Mouse (Mus musculus): ENCODE results near the gene Padi1. TPM values are rescaled to one million over a fixed set of nuclear protein-coding genes. Genes with fewer than 3 reads are reported as not detected.
A peak's percentile ranks its signal among the peaks of the same experiment; 100 is the strongest.

Padi1 gene
- polyA plus RNA-seq, 1 experiment, result 0.06 TPM

DNA sequence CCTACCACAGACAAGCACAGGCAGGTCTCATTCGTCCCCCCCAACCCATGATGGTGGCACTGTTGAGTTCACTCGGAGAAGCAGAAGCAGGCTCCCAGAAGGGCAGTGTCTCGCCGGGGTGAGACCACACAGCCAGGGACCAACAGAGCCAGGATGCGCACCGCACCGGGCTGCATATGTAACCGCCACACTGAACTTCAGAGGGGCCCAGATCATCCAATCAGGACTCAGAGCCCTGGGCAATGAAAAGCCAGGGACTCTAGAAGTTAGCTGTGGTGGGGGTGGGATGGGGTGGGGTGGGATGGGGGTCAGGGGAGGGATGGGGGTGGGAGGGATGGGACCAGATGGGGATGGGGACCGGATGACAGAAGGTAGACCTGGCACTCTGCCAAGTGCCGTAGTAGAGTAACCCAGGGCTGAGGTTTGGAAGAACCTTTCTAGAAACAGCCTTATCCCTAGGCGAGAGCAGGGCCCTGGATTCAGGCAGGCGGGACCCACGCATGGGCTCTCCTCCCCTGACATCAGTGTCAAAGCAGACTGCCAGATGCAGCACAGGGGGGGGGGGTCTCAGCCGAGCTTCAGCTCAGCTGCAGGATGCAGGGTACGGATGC, 1.8 kb downstream of the Padi1 start:
- H3K4me3 ChIP-seq, result no peak overlapping the region
- no peak overlapping the region for H3ac ChIP-seq (ENCODE audit: control insufficient read depth, insufficient read length)
- H3K79me2 ChIP-seq (ENCODE audit: control insufficient read depth, insufficient read depth), result no peaks in the 10 kb centered on the region
- no peaks in the 10 kb centered on the region for H3K36me3 ChIP-seq (ENCODE audit: control insufficient read depth, insufficient read depth)
- TF ChIP-seq MYOD1 (IDR thresholded peaks at IDR 0.05; ENCODE audit: control insufficient read depth in 1 of 3, insufficient read length in 2 of 3, low read depth in 2 of 3), result no peak
- no peaks in the 10 kb centered on the region for H3K27me3 ChIP-seq (ENCODE audit: control insufficient read depth, insufficient read depth, insufficient read length)
- H3K4me2 ChIP-seq (ENCODE audit: low read depth), result no peak overlapping the region

DNA sequence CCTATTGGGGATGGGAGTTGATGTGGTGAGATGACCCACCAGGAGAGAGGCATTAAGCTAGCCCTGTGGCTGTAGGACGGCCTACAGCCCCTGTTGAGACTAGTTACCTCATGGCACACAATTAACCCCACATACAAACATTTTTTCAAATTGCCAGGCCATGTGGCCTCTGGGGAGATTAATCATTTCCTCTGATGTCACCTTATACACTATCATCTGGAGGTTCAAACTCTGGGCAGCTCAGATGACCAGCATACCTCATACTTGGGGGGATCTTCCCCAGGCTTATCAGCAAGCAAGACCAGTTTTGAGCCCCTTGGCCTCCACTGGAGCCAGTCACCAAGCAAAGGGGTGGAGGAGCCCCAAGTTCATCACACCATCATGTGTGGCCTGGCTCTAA, 2.7 kb downstream of the Padi1 start:
- Histone ChIP-seq H3K27me3 (ENCODE audit: control insufficient read depth, insufficient read depth, insufficient read length) (no peaks in the 10 kb centered on the region), H3K4me2 (ENCODE audit: low read depth) (no peak overlapping the region), H3K79me2 (ENCODE audit: control insufficient read depth, insufficient read depth) (no peaks in the 10 kb centered on the region), H3ac (ENCODE audit: control insufficient read depth, insufficient read length) (no peak overlapping the region), H3K4me3 (no peak overlapping the region), H3K36me3 (ENCODE audit: control insufficient read depth, insufficient read depth) (no peaks in the 10 kb centered on the region)
- TF ChIP-seq E2F4 (IDR thresholded peaks at IDR 0.05; ENCODE audit: insufficient read depth), result no peak
- TF ChIP-seq MAX (IDR thresholded peaks at IDR 0.05; ENCODE audit: low read depth), result no peak
- no peak for TF ChIP-seq USF1 (IDR thresholded peaks at IDR 0.05; ENCODE audit: low read depth)
- no peak for TF ChIP-seq TCF12 (IDR thresholded peaks at IDR 0.05; ENCODE audit: insufficient read depth, poor library complexity, severe bottlenecking)
- TF ChIP-seq MYOG (IDR thresholded peaks at IDR 0.05; ENCODE audit: control insufficient read depth in 1 of 3, insufficient read depth in 1 of 3, insufficient read length in 2 of 3, low read depth in 2 of 3), result no peak
- no peak for TF ChIP-seq TCF3 (IDR thresholded peaks at IDR 0.05; ENCODE audit: insufficient read length, low read depth)
- no peak for TF ChIP-seq POLR2A (IDR thresholded peaks at IDR 0.05; ENCODE audit: insufficient read length, low read depth)
- TF ChIP-seq CEBPB (IDR thresholded peaks at IDR 0.05; ENCODE audit: insufficient read depth, poor library complexity, severe bottlenecking), result no peak
- TF ChIP-seq MYOD1 (IDR thresholded peaks at IDR 0.05; ENCODE audit: control insufficient read depth in 1 of 3, insufficient read length in 2 of 3, low read depth in 2 of 3), result no peak
- TF ChIP-seq POLR2AphosphoS2 (IDR thresholded peaks at IDR 0.05; ENCODE audit: insufficient read length, low read depth), result no peak
- TF ChIP-seq REST (IDR thresholded peaks at IDR 0.05; ENCODE audit: insufficient read depth, insufficient read length), result no peak
- TF ChIP-seq SRF (IDR thresholded peaks at IDR 0.05; ENCODE audit: control insufficient read depth, insufficient read length, low read depth), result no peak

DNA sequence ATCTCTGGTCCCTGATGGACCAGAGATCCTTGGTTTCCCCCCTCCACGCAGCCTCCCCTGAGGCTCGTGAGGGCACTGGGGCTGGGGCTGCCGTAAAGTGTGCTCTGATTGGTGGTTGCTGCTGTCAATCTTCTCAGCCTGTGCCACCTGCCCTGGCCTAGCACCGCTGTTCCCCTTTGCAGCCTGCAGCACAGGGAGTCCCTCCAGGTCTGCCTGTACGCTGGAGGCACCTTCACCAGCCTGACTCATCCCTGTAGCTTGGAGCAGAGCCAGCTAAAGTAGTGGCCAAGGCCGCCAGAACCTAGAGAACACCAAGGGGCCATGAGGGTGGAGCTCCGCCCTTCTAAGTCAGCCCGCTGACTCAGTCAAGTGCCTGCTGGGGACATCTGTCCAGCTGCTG, 7.7 kb downstream of the Padi1 start:
- no peak overlapping the region for H3K4me2 ChIP-seq (ENCODE audit: low read depth)
- H3ac ChIP-seq (ENCODE audit: control insufficient read depth, insufficient read length), result no peak overlapping the region
- H3K27me3 ChIP-seq (ENCODE audit: control insufficient read depth, insufficient read depth, insufficient read length), result no peaks in the 10 kb centered on the region
- no peaks in the 10 kb centered on the region for H3K36me3 ChIP-seq (ENCODE audit: control insufficient read depth, insufficient read depth)
- H3K4me3 ChIP-seq, result no peak overlapping the region
- H3K79me2 ChIP-seq (ENCODE audit: control insufficient read depth, insufficient read depth), result no peaks in the 10 kb centered on the region
- TF ChIP-seq MYOD1 (IDR thresholded peaks at IDR 0.05; ENCODE audit: control insufficient read depth in 1 of 3, insufficient read length in 2 of 3, low read depth in 2 of 3) (peak in 1 of 3 experiments; percentile 15), TCF12 (IDR thresholded peaks at IDR 0.05; ENCODE audit: insufficient read depth, poor library complexity, severe bottlenecking) (no peak), POLR2AphosphoS2 (IDR thresholded peaks at IDR 0.05; ENCODE audit: insufficient read length, low read depth) (no peak), POLR2A (IDR thresholded peaks at IDR 0.05; ENCODE audit: insufficient read length, low read depth) (no peak), MAX (IDR thresholded peaks at IDR 0.05; ENCODE audit: low read depth) (no peak)

DNA sequence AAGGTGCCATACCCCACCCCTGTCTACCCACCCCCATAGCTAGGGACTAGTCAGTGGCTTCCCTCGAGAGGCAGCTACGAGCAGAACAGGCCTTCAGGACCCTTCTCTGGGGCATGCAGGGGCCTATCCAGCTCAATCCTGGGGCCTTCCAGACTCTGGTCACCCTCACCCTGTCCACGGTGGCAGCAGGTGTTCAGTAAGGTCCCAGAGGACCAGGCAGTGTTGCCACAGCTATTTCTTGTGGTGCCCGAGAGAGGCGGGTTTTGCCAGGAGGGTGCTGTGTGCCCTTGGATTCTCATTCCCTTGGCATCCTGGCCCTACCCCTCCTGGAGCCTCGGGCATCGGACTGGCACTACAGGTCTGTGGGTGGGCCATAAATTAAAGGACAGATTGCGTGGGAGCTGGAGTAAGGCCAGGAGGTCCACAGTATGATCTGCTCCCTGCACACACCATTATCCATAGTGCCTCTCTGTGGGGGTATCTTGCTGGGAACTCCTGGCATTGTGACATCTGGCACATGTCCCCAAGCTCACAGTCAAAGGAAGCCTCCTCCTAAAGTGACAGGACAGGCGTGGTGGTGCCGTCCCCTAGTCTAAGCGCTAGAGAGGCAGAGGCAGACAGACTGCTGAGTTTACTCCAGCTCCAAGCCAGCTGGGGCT, 9.2 kb downstream of the Padi1 start:
- Histone ChIP-seq H3K4me2 (ENCODE audit: low read depth) (no peak overlapping the region), H3K36me3 (ENCODE audit: control insufficient read depth, insufficient read depth) (no peaks in the 10 kb centered on the region), H3K4me3 (no peak overlapping the region), H3K79me2 (ENCODE audit: control insufficient read depth, insufficient read depth) (no peaks in the 10 kb centered on the region), H3K27me3 (ENCODE audit: control insufficient read depth, insufficient read depth, insufficient read length) (peaks cover under 1% of the 10 kb centered on the region), H3ac (ENCODE audit: control insufficient read depth, insufficient read length) (no peak overlapping the region)
- peak in 1 of 3 experiments; percentile 79 for TF ChIP-seq MYOD1 (IDR thresholded peaks at IDR 0.05; ENCODE audit: control insufficient read depth in 1 of 3, insufficient read length in 2 of 3, low read depth in 2 of 3)
- no peak for TF ChIP-seq POLR2AphosphoS2 (IDR thresholded peaks at IDR 0.05; ENCODE audit: insufficient read length, low read depth)
- peak in 1 of 3 experiments; percentile 66 for TF ChIP-seq MYOG (IDR thresholded peaks at IDR 0.05; ENCODE audit: control insufficient read depth in 1 of 3, insufficient read depth in 1 of 3, insufficient read length in 2 of 3, low read depth in 2 of 3)

DNA sequence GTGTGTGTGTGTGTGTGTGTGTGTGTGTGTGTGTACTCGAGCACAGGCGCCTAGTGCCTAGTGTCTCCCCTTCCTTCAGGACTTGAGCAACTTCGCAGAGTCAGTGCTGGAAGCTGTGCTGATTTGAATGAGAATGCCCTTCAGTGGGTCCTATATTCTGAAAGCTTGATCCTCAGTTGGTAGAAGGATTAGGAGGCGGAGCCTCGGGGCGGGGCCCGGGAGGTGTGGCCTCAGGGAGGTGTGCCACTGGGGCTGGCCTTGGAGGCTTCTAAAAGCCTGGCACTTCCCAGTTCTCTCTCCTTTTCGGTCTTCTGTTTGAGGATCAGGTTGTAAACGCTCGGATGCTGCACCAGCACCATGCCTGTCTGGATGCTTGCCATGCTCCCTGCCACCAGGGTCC, 9.9 kb downstream of the Padi1 start:
- Histone ChIP-seq H3K4me2 (ENCODE audit: low read depth) (no peak overlapping the region), H3K27me3 (ENCODE audit: control insufficient read depth, insufficient read depth, insufficient read length) (peaks cover 5% of the 10 kb centered on the region), H3K36me3 (ENCODE audit: control insufficient read depth, insufficient read depth) (no peaks in the 10 kb centered on the region), H3K4me3 (no peak overlapping the region), H3K79me2 (ENCODE audit: control insufficient read depth, insufficient read depth) (no peaks in the 10 kb centered on the region), H3ac (ENCODE audit: control insufficient read depth, insufficient read length) (no peak overlapping the region)
- TF ChIP-seq SRF (IDR thresholded peaks at IDR 0.05; ENCODE audit: control insufficient read depth, insufficient read length, low read depth) (no peak), TCF3 (IDR thresholded peaks at IDR 0.05; ENCODE audit: insufficient read length, low read depth) (no peak), USF1 (IDR thresholded peaks at IDR 0.05; ENCODE audit: low read depth) (no peak), POLR2AphosphoS2 (IDR thresholded peaks at IDR 0.05; ENCODE audit: insufficient read length, low read depth) (no peak), REST (IDR thresholded peaks at IDR 0.05; ENCODE audit: insufficient read depth, insufficient read length) (no peak), E2F4 (IDR thresholded peaks at IDR 0.05; ENCODE audit: insufficient read depth) (no peak), MYOG (IDR thresholded peaks at IDR 0.05; ENCODE audit: control insufficient read depth in 1 of 3, insufficient read depth in 1 of 3, insufficient read length in 2 of 3, low read depth in 2 of 3) (no peak), TCF12 (IDR thresholded peaks at IDR 0.05; ENCODE audit: insufficient read depth, poor library complexity, severe bottlenecking) (no peak), POLR2A (IDR thresholded peaks at IDR 0.05; ENCODE audit: insufficient read length, low read depth) (no peak), CEBPB (IDR thresholded peaks at IDR 0.05; ENCODE audit: insufficient read depth, poor library complexity, severe bottlenecking) (no peak), MYOD1 (IDR thresholded peaks at IDR 0.05; ENCODE audit: control insufficient read depth in 1 of 3, insufficient read length in 2 of 3, low read depth in 2 of 3) (no peak), MAX (IDR thresholded peaks at IDR 0.05; ENCODE audit: low read depth) (no peak)
